Mouse (Mus musculus) lung, postnatal 0 days (tissue): ENCODE measurements around the gene Olfr263. TPM values are rescaled to one million over a fixed set of nuclear protein-coding genes. Genes with fewer than 3 reads are reported as not detected.

Experiments used
- ATAC-seq: fragments of 200-750 bp; cut with Nextera tagmentation; 2 replicates; pipeline ENCODE4 v1.8.0; 2017; ENCODE audit warnings: moderate library complexity
- DNase-seq: peaks from one replicate; pipeline ENCODE4 v3.0.0-alpha.2; 2016; ENCODE audit warnings: low spot score
- H3K27ac ChIP-seq: fragments of 300-500 bp; sonication (generic); 2 replicates; pipeline ENCODE4 v1.5.1; 2014; ENCODE audit warnings: antibody characterized with exemption, mild to moderate bottlenecking, low read length, mixed read lengths
- H3K27me3 ChIP-seq: fragments of 300-500 bp; sonication (generic); replicated peaks from 2 replicates; pipeline ENCODE4 v1.6.1; 2014; ENCODE audit warnings: low read length, mixed read lengths; ENCODE audit not compliant: insufficient read depth
- H3K36me3 ChIP-seq: fragments of 300-500 bp; sonication (generic); 2 replicates; pipeline ENCODE4 v1.6.1; 2014; ENCODE audit warnings: low read length, mixed read lengths; ENCODE audit not compliant: insufficient read depth
- H3K4me1 ChIP-seq: fragments of 300-500 bp; sonication (generic); 2 replicates; pipeline ENCODE4 v1.6.1; 2014; ENCODE audit warnings: antibody characterized with exemption, low read depth, low read length, mixed read lengths; ENCODE audit not compliant: insufficient read depth
- H3K4me2 ChIP-seq: fragments of 300-500 bp; sonication (generic); replicated peaks from 2 replicates; pipeline ENCODE4 v1.6.1; 2014; ENCODE audit warnings: low read depth, mild to moderate bottlenecking, low read length, moderate library complexity, mixed read lengths
- H3K4me3 ChIP-seq: fragments of 300-500 bp; sonication (generic); 2 replicates; pipeline ENCODE4 v1.5.1; 2014; ENCODE audit warnings: low read depth, low read length
- H3K9ac ChIP-seq: fragments of 300-500 bp; sonication (generic); replicated peaks from 2 replicates; pipeline ENCODE4 v1.6.1; 2014; ENCODE audit warnings: low read depth, mild to moderate bottlenecking
- H3K9me3 ChIP-seq: fragments of 300-500 bp; sonication (generic); 2 replicates; pipeline ENCODE4 v1.6.1; 2016; ENCODE audit warnings: low read length, mixed read lengths
- CTCF ChIP-seq: IDR thresholded peaks from 2 replicates; pipeline ENCODE4 v1.5.1; 2016; ENCODE audit warnings: antibody characterized with exemption, mild to moderate bottlenecking
- EP300 ChIP-seq: IDR thresholded peaks from 2 replicates; pipeline ENCODE4 v1.6.1; 2016; ENCODE audit warnings: antibody characterized with exemption, mild to moderate bottlenecking, control low read depth
- WGBS: fragments of 180-500 bp; shearing (Covaris S2); extraction: QIAGEN DNeasy Blood & Tissue Kit; methylation state at CpG from one replicate; pipeline ENCODE4 v1.1.7; 2014; 5-methylcytosine and 5-hydroxymethylcytosine counted together
- polyA plus RNA-seq: library from polyadenylated mRNA; unstranded; fragments of >200 nt; fragmentation: Nextera tagmentation; extraction: Ambion mirVana; gene quantifications from 2 replicates; pipeline ENCODE4 v1.2.1, GENCODE M21; 2015

Gene Olfr263
- polyA plus RNA-seq, 1 experiment from 2014 or later, result not detected

DNA sequence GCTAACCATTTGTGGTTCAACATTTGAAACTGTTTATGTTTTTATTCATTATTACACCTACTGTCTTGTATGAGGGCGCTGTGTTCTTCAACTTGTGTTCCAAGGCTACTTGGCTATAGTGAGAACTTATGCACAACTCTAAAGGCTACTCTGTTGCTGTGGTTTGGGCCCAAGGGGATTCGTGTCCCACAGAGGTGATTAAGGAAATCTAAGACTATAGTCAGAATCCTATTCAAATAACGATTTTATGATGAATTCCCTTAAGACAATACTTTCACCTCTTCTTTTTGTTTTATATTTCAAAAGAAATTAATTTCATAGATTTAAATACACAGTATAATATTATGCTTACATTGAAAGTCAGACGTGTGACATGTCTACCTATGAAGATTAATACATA lies 16.3 kb downstream of the Olfr263 start, which contains the start of gene Olfr1368:
Gene Olfr1368 (minus strand): TSS at position 101 of the 400 bp plus-strand sequence.
- ATAC-seq (no peak), DNase-seq (no peak)
- Histone ChIP-seq H3K9ac (no peak within 1 kb of the TSS), H3K4me1 (no peaks in the 10 kb centered on the region), H3K27me3 (0 out of 2 replicates have a peak, but pooled peaks cover 4% of the 10 kb centered on the region), H3K4me2 (no peak within 1 kb of the TSS), H3K9me3 (no peaks in the 10 kb centered on the region), H3K36me3 (no peaks in the 10 kb centered on the region), H3K4me3 (no peak within 1 kb of the TSS), H3K27ac (no peak within 1 kb of the TSS)
- WGBS, result 65% methylated on average over 4 of the region's 4 CpGs
- TF ChIP-seq CTCF (no peak), EP300 (no peak)

GRCm38 (mm10) chr13:21155888-21156287 lies 26.4 kb downstream of the Olfr263 start:
- H3K9me3 ChIP-seq, result no peaks in the 10 kb centered on the region
- no peak overlapping the region for H3K4me2 ChIP-seq
- H3K27ac ChIP-seq, result no peak overlapping the region
- H3K4me3 ChIP-seq, result no peak overlapping the region
- ATAC-seq (no peak), DNase-seq (no peak)
- H3K4me1 ChIP-seq, result 0 out of 2 replicates have a peak, but pooled peaks cover 8% of the 10 kb centered on the region
- WGBS, result 79% methylated on average over 5 of the region's 5 CpGs
- H3K36me3 ChIP-seq, result no peaks in the 10 kb centered on the region
- TF ChIP-seq CTCF (no peak), EP300 (no peak)
- H3K9ac ChIP-seq, result no peak overlapping the region
- no peaks in the 10 kb centered on the region for H3K27me3 ChIP-seq

DNA sequence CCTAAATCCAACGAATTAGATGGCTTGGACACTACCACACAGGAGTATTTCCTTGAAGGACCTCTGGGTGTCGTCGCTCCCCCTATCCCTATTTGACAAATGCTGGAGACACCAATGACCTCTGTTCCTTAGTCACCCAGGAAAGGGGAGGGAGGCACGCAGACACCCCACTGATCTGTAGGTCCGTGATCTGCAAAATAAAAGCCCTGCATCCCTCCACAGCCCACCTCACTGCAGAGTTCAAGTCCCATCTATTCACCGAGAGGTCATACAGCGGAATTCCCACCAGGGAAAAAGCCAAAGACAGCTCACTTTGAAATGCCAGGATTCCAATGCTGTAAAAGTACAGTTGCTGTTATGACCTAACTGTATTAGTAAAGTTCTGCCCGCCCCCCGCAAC lies 28.6 kb downstream of the Olfr263 start:
- Histone ChIP-seq H3K27ac (no peak overlapping the region), H3K4me1 (0 out of 2 replicates have a peak, but pooled peaks cover 8% of the 10 kb centered on the region), H3K4me3 (no peak overlapping the region), H3K27me3 (no peaks in the 10 kb centered on the region), H3K4me2 (no peak overlapping the region; the same call in 1 of the 2 replicates), H3K9ac (no peak overlapping the region), H3K9me3 (no peaks in the 10 kb centered on the region), H3K36me3 (no peaks in the 10 kb centered on the region)
- ATAC-seq (no peak), DNase-seq (no peak)
- WGBS, result 10% methylated on average over 9 of the region's 9 CpGs
- TF ChIP-seq EP300 (no peak), CTCF (0 out of 2 replicates have a peak, but pooled peaks have one; percentile 19)

- peak overlapping the region; percentile 67 for H3K4me2 ChIP-seq
- ATAC-seq (peak; percentile 69), DNase-seq (peak; percentile 94)
- TF ChIP-seq CTCF, result peak; percentile 91
- peak; percentile 65 for TF ChIP-seq EP300
- WGBS, result under 1% methylated on average over 19 of the region's 19 CpGs
- 0 out of 2 replicates have a peak overlapping the region, but pooled peaks have one; percentile 43 for H3K9ac ChIP-seq
- 0 out of 2 replicates have a peak, but pooled peaks cover 8% of the 10 kb centered on the region for H3K4me1 ChIP-seq
- no peaks in the 10 kb centered on the region for H3K9me3 ChIP-seq
- no peaks in the 10 kb centered on the region for H3K36me3 ChIP-seq
- H3K4me3 ChIP-seq, result peak overlapping the region; percentile 62
- no peak overlapping the region for H3K27ac ChIP-seq
- no peaks in the 10 kb centered on the region for H3K27me3 ChIP-seq
These were observed 29.5 kb downstream of the Olfr263 start for GRCm38 (mm10) chr13:21158785-21159474.

GRCm38 (mm10) chr13:21159475-21159819 lies 30.0 kb downstream of the Olfr263 start:
- DNase-seq (peak; percentile 36), ATAC-seq (no peak)
- Histone ChIP-seq H3K27me3 (no peaks in the 10 kb centered on the region), H3K4me2 (peak overlapping the region; percentile 67), H3K9ac (peak overlapping the region; percentile 43; the same call in 1 of the 2 replicates), H3K36me3 (no peaks in the 10 kb centered on the region), H3K9me3 (no peaks in the 10 kb centered on the region), H3K4me3 (peak overlapping the region; percentile 62), H3K27ac (no peak overlapping the region), H3K4me1 (0 out of 2 replicates have a peak, but pooled peaks cover 8% of the 10 kb centered on the region)
- WGBS, result under 1% methylated on average over 15 of the region's 15 CpGs
- TF ChIP-seq CTCF (no peak), EP300 (no peak)

GRCm38 (mm10) chr13:21160041-21160511 lies 30.6 kb downstream of the Olfr263 start:
- Histone ChIP-seq H3K9me3 (no peaks in the 10 kb centered on the region), H3K36me3 (no peaks in the 10 kb centered on the region), H3K4me3 (peak overlapping the region; percentile 62), H3K4me1 (0 out of 2 replicates have a peak, but pooled peaks cover 8% of the 10 kb centered on the region), H3K9ac (peak overlapping the region; percentile 43), H3K27ac (no peak overlapping the region), H3K27me3 (no peaks in the 10 kb centered on the region), H3K4me2 (peak overlapping the region; percentile 67)
- no peak for ATAC-seq
- WGBS, result under 1% methylated on average over 16 of the region's 16 CpGs
- peak; percentile 19 for DNase-seq
- no peak for TF ChIP-seq CTCF
- TF ChIP-seq EP300, result no peak
